Mouse (Mus musculus) testis, adult 2 months (tissue): ENCODE data around the gene Rxylt1. TPM values are rescaled to one million over a fixed set of nuclear protein-coding genes. Genes with fewer than 3 reads are reported as not detected.

ENCODE experiments used
- H3K27ac ChIP-seq: fragments of 200-500 bp; 2 replicates; pipeline ENCODE4 v1.5.1; 2012; ENCODE audit warnings: low read depth, low read length; ENCODE audit not compliant: control insufficient read depth, insufficient read depth
- H3K27me3 ChIP-seq: fragments of 200-500 bp; 2 replicates; pipeline ENCODE4 v1.6.1; 2012; ENCODE audit warnings: mild to moderate bottlenecking, low read length, moderate library complexity; ENCODE audit not compliant: control insufficient read depth, insufficient read depth
- H3K36me3 ChIP-seq: fragments of 200-500 bp; 2 replicates; pipeline ENCODE4 v1.6.1; 2012; ENCODE audit warnings: mild to moderate bottlenecking, low read length; ENCODE audit not compliant: control insufficient read depth, insufficient read depth
- H3K4me1 ChIP-seq: fragments of 200-500 bp; 2 replicates; pipeline ENCODE4 v1.6.1; 2012; ENCODE audit warnings: low read length; ENCODE audit not compliant: control insufficient read depth, insufficient read depth
- H3K4me3 ChIP-seq: fragments of 200-500 bp; 2 replicates; pipeline ENCODE4 v1.5.1; 2012; ENCODE audit warnings: low read depth, mild to moderate bottlenecking, low read length, moderate library complexity, mixed read lengths; ENCODE audit not compliant: control insufficient read depth
- CTCF ChIP-seq: fragments of 200-500 bp; IDR thresholded peaks from 2 replicates; pipeline ENCODE4 v1.5.1; 2012; ENCODE audit warnings: low read depth, mild to moderate bottlenecking, inconsistent platforms, low read length, moderate library complexity; ENCODE audit not compliant: control insufficient read depth, insufficient read depth, insufficient replicate concordance
- POLR2A ChIP-seq: fragments of 200-500 bp; IDR thresholded peaks from 2 replicates; pipeline ENCODE4 v1.6.1; 2012; ENCODE audit warnings: low read depth, mild to moderate bottlenecking, inconsistent platforms, low read length, moderate library complexity; ENCODE audit not compliant: control insufficient read depth
- polyA plus RNA-seq: library from polyadenylated mRNA; depleted of rRNA; stranded (reverse); fragments of >200 nt; gene quantifications from 2 replicates; pipeline ENCODE4 v1.2.3, GENCODE M21; 2012

The Rxylt1 gene
- polyA plus RNA-seq, 1 experiment: 3.1 TPM

GRCm38 (mm10) chr10:122055826-122056225 lies 41.3 kb downstream of the Rxylt1 start:
- Histone ChIP-seq H3K36me3 (no peaks in the 10 kb centered on the region), H3K27ac (no peak overlapping the region), H3K4me1 (peaks cover 4% of the 10 kb centered on the region), H3K4me3 (no peak overlapping the region), H3K27me3 (no peaks in the 10 kb centered on the region)
- TF ChIP-seq CTCF: no peak
- no peak for TF ChIP-seq POLR2A

- peaks cover 4% of the 10 kb centered on the region for H3K4me1 ChIP-seq
- TF ChIP-seq POLR2A (no peak), CTCF (peak; percentile 86)
- no peak overlapping the region for H3K27ac ChIP-seq
- no peaks in the 10 kb centered on the region for H3K36me3 ChIP-seq
- no peak overlapping the region for H3K4me3 ChIP-seq
- no peaks in the 10 kb centered on the region for H3K27me3 ChIP-seq
Observed at GRCm38 (mm10) chr10:122054535-122054934, 42.6 kb downstream of the Rxylt1 start.

- H3K27me3 ChIP-seq: peaks cover 3% of the 10 kb centered on the region
- H3K27ac ChIP-seq: no peak overlapping the region
- TF ChIP-seq CTCF (peak; percentile 100), POLR2A (no peak)
- no peaks in the 10 kb centered on the region for H3K36me3 ChIP-seq
- peaks cover 10% of the 10 kb centered on the region for H3K4me1 ChIP-seq
- H3K4me3 ChIP-seq: no peak overlapping the region
Observed at GRCm38 (mm10) chr10:122051831-122052230, 45.3 kb downstream of the Rxylt1 start.

- peaks cover 3% of the 10 kb centered on the region for H3K27me3 ChIP-seq
- TF ChIP-seq CTCF: peak; percentile 78
- TF ChIP-seq POLR2A: no peak
- H3K4me3 ChIP-seq: peak overlapping the region; percentile 76
Observed at GRCm38 (mm10) chr10:122047727-122048365, 49.3 kb downstream of the Rxylt1 start.

GRCm38 (mm10) chr10:122046904-122047726 lies 50.1 kb downstream of the Rxylt1 start, which contains the start of gene Srgap1:
Gene Srgap1, minus strand, starts transcription at chr10:122047315.
- TF ChIP-seq CTCF (no peak), POLR2A (no peak)
- H3K27me3 ChIP-seq: peaks cover 3% of the 10 kb centered on the region
- H3K27ac ChIP-seq: no peak within 1 kb of the TSS
- no peaks in the 10 kb centered on the region for H3K36me3 ChIP-seq
- H3K4me1 ChIP-seq: peaks cover 8% of the 10 kb centered on the region
- H3K4me3 ChIP-seq: peak within 1 kb of the TSS; percentile 76

More at GRCm38 (mm10) chr10:122047727-122048365, 49.3 kb downstream of the Rxylt1 start:
- H3K27ac ChIP-seq: no peak overlapping the region
- H3K4me1 ChIP-seq: peaks cover 8% of the 10 kb centered on the region
- H3K36me3 ChIP-seq: no peaks in the 10 kb centered on the region

GRCm38 (mm10) chr10:122046511-122046903 lies 50.7 kb downstream of the Rxylt1 start:
- no peak for TF ChIP-seq CTCF
- no peak for TF ChIP-seq POLR2A
- no peaks in the 10 kb centered on the region for H3K36me3 ChIP-seq
- peak overlapping the region; percentile 76 for H3K4me3 ChIP-seq
- no peak overlapping the region for H3K27ac ChIP-seq
- peaks cover 3% of the 10 kb centered on the region for H3K27me3 ChIP-seq
- H3K4me1 ChIP-seq: peaks cover 8% of the 10 kb centered on the region

GRCm38 (mm10) chr10:122045946-122046345 lies 51.2 kb downstream of the Rxylt1 start:
- H3K36me3 ChIP-seq: no peaks in the 10 kb centered on the region
- peaks cover 8% of the 10 kb centered on the region for H3K4me1 ChIP-seq
- H3K4me3 ChIP-seq: no peak overlapping the region
- TF ChIP-seq POLR2A (no peak), CTCF (no peak)
- no peak overlapping the region for H3K27ac ChIP-seq
- H3K27me3 ChIP-seq: peaks cover 3% of the 10 kb centered on the region
